Mouse (Mus musculus) adrenal gland, postnatal 10 days (tissue): Measurements from ENCODE around the gene Ccin. TPM values are rescaled to one million over a fixed set of nuclear protein-coding genes. Genes with fewer than 3 reads are reported as not detected.

Experiments
- DNase-seq: peaks from one replicate; pipeline ENCODE4 v3.0.0; 2021; ENCODE audit warnings: mixed read lengths
- long read RNA-seq, 2 experiments: library from polyadenylated mRNA; stranded (forward); transcript quantifications; one replicate each; pipeline ENCODE4 v2.0.0; 2021
- total RNA-seq, 2 experiments: library from RNA; stranded (reverse); gene quantifications; 2 replicates each; pipeline ENCODE4 v1.2.3; 2021

Gene Ccin
- total RNA-seq, result not detected
- long read RNA-seq, experiment 1, result 0 reads
- long read RNA-seq, experiment 2, result 0 reads

- DNase-seq, result no peak
Observed at GRCm38 (mm10) chr4:43983181-43983580, at the start of gene Ccin. Gene Ccin (plus strand): TSS chr4:43983483.

DNA sequence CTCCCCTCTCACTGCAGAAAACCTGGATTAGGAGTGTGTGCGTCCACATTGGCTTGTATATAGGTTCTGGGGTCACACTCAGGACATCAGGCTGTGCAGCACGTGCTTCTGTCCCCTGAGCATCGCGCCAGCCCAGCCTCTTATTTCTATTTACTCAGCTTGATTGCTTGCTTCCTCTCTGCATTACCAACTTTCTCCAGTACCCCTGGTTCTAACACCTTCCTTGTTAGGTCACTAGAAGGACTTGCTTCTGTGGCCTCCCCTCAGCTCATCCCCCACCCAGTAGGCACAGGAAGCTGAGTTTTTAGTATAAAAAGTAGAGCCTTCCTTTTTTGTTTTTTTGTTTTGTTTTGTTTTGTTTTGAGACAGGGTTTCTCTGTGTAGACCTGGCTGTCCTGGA is 47.1 kb upstream of the Ccin start:
- DNase-seq, result no peak

- no peak for DNase-seq
Observed at GRCm38 (mm10) chr4:43936749-43937674, 46.3 kb upstream of the Ccin start.

DNA sequence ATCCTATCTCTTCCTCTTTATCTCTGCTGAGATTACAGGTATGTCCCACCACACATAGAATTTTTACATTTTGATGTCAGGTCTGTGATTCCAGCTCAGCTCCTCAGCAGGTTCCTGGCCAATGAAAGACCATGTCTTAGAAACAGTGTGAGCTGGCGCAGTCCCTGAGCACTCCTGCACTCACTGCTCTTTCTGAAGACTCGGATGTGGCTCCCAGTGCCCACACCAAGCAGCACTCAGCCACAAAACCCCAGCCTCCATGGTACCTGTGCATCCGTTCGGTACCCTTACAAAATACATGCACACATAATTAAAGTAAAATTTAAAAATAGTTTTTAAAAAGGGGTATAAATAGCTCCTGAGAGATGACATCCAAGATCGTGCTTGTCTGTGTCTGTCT is 42.0 kb upstream of the Ccin start:
- DNase-seq, result no peak

DNA sequence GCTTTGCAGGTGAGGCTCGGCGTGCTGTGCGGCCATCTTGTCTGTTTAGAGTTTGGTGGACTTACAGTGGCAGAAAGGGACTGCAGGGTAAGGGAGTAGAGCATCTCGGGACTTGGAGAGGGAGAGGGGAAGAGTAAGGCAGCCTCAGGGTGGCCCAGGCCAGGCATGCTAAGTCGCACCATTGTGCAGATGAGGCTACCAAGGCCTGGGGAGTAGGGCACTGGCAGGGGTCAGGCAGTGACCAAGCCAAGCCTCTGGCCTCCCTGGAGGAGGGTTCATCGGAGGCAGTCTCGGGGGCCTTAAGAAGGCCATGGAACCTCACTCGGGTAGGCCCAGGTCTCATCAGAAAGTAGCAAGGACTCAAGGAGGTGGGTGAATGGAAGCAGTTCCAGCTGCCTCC is 40.9 kb upstream of the Ccin start:
- no peak for DNase-seq

DNA sequence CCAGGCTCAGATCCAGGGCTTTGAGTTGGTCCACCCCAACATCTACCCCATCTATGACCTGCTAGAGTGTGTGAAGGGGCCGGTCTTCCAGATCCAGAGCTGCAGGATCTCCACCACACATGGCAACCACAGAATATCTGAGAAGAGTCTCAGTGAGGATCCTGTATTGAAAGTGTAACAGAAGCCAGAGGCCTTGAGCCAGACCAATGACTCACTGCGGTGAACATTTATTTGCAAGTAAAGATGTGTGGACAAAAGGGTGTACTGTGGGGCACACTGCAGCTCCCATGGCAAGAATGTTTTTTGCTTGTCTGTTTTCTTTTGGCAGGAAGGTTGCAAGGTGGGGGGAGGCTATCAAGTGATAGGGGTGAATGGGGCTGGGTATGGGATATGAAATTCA is 35.7 kb upstream of the Ccin start:
- peak; percentile 23 for DNase-seq

DNA sequence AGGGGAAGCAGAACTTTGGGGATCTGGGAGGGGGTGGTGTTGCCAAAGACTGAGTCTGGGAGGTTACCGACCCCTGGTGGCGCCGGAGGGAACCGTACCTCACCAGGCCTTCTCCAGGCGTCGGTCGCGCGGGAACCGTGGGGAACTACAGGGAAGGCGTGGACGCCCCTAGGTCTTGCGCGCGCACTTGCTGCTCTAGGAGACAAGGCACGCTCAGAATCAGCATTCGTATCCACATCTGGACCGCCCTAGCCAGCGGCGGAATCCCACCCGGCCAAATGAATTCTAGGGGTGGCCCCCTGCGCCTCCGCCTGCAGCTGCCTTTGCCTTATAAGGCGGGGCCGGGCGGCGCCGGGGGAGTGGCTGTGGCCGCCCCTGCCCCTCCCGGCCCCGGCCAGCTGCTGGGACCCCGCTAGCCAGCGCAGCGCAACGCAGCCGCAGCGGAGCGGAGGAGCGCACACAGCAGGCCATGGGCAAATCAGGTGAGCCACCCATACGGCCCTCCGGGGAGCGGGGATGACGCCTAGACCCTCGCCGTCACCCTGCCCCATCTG is 25.9 kb upstream of the Ccin start, which contains the start of gene Glipr2:
Gene Glipr2, plus strand, starts transcription at position 110 of the 554 bp plus-strand sequence.
- peak; percentile 88 for DNase-seq

- DNase-seq, result peak; percentile 63
Observed at GRCm38 (mm10) chr4:43957846-43958461, 25.3 kb upstream of the Ccin start.

DNA sequence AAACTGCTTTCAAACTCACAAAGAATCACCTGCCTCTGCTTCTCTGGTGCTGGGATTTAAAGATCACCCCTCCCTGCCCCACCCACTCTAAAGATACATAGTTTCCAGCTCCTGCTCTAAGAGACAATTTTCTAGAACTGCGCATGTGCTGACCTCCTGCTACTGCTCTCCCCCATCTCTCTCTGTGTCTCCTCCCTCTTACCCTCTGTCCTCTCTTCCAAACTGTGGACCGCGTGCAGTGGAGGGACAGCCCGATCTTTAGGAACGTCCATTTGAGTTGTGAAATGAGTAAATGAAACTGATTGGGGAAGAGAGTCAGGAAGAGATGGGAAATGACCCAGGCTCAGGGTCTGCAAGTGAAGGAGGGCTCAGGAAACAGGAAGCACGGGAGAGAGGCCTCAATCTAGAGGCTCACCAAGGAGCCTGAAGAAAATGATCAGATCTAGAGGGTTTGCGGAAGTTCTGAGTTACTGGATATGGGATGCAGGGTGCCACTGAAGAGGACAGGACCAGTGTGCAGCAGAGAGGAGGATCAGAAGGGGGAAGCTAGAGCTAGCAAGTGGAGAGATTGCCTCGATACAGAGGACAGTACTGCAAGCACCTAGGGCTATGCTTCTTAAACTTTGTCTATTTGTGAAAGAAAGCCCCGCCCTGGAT is 23.6 kb upstream of the Ccin start:
- no peak for DNase-seq

- DNase-seq, result no peak
Observed at GRCm38 (mm10) chr4:43960207-43960606, 23.1 kb upstream of the Ccin start.

DNA sequence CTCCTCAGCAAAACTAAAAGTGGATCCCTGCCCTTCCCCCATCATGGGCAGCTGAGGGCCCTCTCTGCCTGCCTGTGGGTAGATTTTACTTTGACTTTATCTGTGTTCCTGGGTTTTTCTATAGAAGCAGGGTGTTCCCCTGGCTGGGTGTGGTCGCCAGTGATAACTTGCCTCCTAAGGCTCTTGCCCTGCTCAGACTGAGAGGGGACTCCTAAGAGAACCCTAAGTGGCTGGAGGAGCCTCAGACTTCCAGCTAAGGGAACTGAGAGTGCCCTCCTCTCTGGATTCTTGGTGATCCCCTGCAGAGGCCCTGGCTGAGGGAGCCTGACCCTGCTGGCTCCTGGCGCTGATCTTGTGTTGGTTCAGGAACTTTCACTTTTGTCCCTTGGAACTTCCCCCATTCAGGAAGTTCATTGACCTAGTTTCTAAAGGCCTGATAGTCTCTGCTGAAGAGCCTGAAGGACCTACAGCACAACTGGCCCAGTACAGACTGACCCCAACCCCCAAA is 18.9 kb upstream of the Ccin start:
- DNase-seq, result peak; percentile 51

GRCm38 (mm10) chr4:43964951-43965684 is 18.2 kb upstream of the Ccin start:
- no peak for DNase-seq

DNA sequence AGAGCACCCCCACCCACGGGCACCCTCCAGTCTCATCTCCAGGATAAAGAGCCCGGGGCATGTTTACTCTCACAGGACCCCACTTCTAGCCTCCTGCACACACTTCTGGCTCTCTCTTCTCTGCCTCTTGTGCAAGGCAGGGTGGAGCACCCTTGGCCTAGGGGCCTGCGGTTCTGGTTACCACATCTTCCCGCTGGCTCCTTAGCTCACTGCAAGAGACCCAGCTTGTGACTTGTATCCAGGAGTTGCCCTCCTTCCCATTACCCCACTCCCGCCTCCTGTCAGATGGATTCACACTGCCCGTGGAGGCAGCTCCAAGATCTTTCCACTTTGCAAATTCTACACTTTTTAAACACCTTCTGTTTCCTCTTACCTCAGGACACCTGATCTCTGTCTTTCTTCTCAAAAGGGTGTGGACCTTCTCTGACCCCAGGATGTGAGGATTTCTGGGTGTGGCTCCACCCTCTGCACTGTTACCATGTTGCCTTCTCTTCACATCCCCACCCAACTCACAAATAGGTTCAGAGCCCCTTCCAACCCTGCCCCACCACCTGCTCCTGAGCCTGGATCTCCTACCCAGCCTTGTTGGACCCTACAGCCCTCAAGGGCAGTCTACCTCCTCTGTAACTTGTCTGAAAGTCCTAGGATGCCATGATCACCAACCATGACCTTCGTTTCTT is 17.3 kb upstream of the Ccin start:
- no peak for DNase-seq

GRCm38 (mm10) chr4:43968650-43969049 is 14.6 kb upstream of the Ccin start:
- peak; percentile 82 for DNase-seq

- DNase-seq, result no peak
Observed at GRCm38 (mm10) chr4:43969373-43969772, 13.9 kb upstream of the Ccin start.

GRCm38 (mm10) chr4:43970393-43971330 is 12.6 kb upstream of the Ccin start:
- DNase-seq, result no peak

DNA sequence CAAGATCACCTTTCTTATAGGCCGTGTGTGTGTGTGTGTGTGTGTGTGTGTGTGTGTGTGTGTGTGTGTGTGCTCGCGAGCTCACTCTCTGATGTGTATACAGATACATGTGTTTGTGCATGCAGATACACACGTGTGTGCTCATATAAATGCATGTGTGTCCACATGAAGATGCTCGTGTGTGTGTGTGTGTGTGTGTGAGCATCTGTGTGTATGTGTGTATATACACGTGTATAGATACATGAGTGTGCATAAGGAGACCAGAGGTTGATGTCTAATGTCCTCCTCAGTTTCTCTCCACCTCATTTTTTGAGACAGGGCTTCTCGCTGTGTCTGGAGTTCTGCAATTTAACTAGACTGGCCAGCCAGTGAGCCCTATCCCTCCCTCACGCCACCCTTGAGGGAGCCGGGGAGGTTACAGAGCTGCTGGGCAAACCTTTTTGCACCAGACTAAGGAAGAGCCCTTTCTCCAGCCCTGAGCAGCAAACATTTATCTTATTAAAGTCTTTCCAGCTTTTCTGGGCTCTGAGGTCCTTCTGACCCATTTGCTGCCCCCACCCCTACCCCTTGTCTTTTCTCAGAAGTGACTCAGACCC is 11.6 kb upstream of the Ccin start:
- no peak for DNase-seq

- DNase-seq, result peak; percentile 71
Observed at GRCm38 (mm10) chr4:43972137-43972591, 11.1 kb upstream of the Ccin start.

DNA sequence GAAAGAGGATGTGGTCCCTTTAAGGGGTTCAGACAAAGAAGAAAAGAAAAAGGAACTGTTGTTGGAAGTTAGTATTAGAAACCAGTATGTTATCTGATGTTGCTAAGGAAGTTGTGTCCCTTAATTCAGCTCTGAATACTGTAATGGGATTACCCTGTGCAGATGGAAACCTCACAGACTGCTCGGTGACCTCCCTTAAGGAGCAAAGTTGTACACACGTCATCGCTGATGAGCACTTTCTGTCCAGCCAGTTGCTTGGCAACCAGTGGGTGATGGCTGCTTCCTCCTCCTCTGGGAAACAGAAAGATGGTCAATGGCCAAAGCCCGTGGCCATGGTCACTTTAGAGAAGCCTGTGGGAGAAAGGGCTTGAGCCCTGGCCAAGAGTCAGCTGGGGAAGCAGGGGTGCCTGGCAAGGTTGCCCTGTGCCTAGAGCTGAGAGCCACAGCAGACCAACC is 9.7 kb upstream of the Ccin start:
- DNase-seq, result peak; percentile 69
